ENCODE assay signal across 8 mouse cellular contexts in the genomic region with DNA sequence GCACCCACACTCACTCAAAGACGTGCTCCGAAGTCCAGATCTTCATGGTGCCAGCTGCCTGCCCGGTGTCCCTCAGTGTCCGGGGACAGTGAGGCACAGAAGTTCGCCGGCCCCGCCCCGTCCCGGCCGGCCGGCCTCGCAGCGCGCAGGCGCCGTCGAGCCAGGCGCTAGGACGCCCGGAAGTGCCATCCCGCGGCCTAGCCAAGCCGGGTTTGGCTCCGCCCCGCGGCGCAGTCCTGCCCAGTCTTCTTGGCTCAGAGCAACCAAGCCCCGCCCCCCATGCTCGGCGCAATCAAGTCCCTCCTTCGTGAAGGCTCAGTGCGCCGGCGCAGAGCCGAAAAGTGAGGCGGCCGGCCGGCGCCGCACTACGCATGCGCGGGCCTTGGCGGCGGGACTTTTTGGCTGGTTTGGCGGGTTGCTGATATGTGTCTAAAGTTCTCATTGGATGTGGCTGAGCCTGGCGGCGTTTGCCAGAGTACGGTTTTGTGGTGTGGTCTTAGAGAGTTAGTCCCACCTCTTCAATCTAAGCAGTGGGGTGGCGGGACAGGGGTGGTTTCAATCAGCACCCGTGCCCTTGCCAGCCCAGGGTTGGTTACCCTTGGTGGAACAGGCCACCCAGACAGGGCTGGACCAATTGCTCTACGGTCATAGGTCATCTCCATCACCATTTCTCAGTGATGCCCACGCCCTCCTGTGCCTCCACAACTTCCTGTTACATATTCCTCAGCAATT. TPM values are rescaled to one million over a fixed set of nuclear protein-coding genes. Genes with fewer than 3 reads are reported as not detected.
DNase-seq lines count a peak whose midpoint lies in the region; ATAC-seq and TF ChIP-seq lines count a peak whose summit lies in the region.

A gene (minus strand): TSS at position 264 of the 732 bp plus-strand sequence.

- H3K4me3 ChIP-seq in heart, embryonic 12.5 days, result peak within 1 kb of the TSS; percentile 71
- peak within 1 kb of the TSS; percentile 65 for H3K4me3 ChIP-seq in kidney, postnatal 0 days (replicated peaks; ENCODE audit: low read depth, low read length)
- H3K4me3 ChIP-seq in liver, embryonic 11.5 days (ENCODE audit: low read depth, low read length), result peak within 1 kb of the TSS; percentile 79
- peak within 1 kb of the TSS; percentile 68 for H3K4me3 ChIP-seq in stomach, embryonic 14.5 days (ENCODE audit: low read depth, low read length)

- peaks cover 27% of the 10 kb centered on the region for H3K4me1 ChIP-seq in heart, embryonic 12.5 days (replicated peaks)
- H3K4me1 ChIP-seq in kidney, postnatal 0 days (replicated peaks; ENCODE audit: insufficient read depth, low read length), result peaks cover 4% of the 10 kb centered on the region; the same call in 1 of the 2 replicates
- H3K4me1 ChIP-seq in liver, embryonic 11.5 days (replicated peaks; ENCODE audit: control insufficient read depth, insufficient read depth, low read length), result peaks cover 26% of the 10 kb centered on the region
- peaks cover 14% of the 10 kb centered on the region; the same call in 1 of the 2 replicates for H3K4me1 ChIP-seq in stomach, embryonic 14.5 days (ENCODE audit: control insufficient read depth, insufficient read depth, low read length)

- peak; percentile 86 for ATAC-seq in erythroid progenitor cell, adult 5-6 weeks (replicated peaks; ENCODE audit: low FRiP score, poor library complexity, severe bottlenecking)
- ATAC-seq in heart, embryonic 12.5 days (ENCODE audit: insufficient number of reproducible peaks, low FRiP score), result peak; percentile 98
- peak; percentile 98 for ATAC-seq in kidney, postnatal 0 days (replicated peaks; ENCODE audit: low FRiP score, low read depth)
- ATAC-seq in liver, embryonic 11.5 days (replicated peaks; ENCODE audit: low FRiP score), result peak; percentile 95
- peak; percentile 96 for ATAC-seq in stomach, embryonic 14.5 days (ENCODE audit: insufficient number of reproducible peaks, insufficient read depth, low FRiP score, low read depth)

- no peaks in the 10 kb centered on the region for H3K27me3 ChIP-seq in heart, embryonic 12.5 days (replicated peaks)
- H3K27me3 ChIP-seq in kidney, postnatal 0 days (ENCODE audit: insufficient read depth, low read length), result no peaks in the 10 kb centered on the region
- no peaks in the 10 kb centered on the region for H3K27me3 ChIP-seq in liver, embryonic 11.5 days (replicated peaks; ENCODE audit: control insufficient read depth, insufficient read depth, low read length)
- no peaks in the 10 kb centered on the region for H3K27me3 ChIP-seq in stomach, embryonic 14.5 days (ENCODE audit: control insufficient read depth, insufficient read depth, low read length)

- peak; percentile 24; the same call in 1 of the 2 replicates for TF ChIP-seq CTCF in kidney, postnatal 0 days (IDR thresholded peaks at IDR 0.05; ENCODE audit: low read depth)

- H3K9ac ChIP-seq in heart, embryonic 12.5 days, result peak within 1 kb of the TSS; percentile 87
- peak within 1 kb of the TSS; percentile 83 for H3K9ac ChIP-seq in kidney, postnatal 0 days (ENCODE audit: low read depth, low read length)
- peak within 1 kb of the TSS; percentile 90 for H3K9ac ChIP-seq in liver, embryonic 11.5 days (ENCODE audit: low read depth, low read length)
- H3K9ac ChIP-seq in stomach, embryonic 14.5 days (replicated peaks; ENCODE audit: low read depth, low read length), result peak within 1 kb of the TSS; percentile 81

- under 1% methylated on average over 53 of the region's 53 CpGs for WGBS in heart, embryonic 12.5 days
- under 1% methylated on average over 53 of the region's 53 CpGs for WGBS in kidney, postnatal 0 days
- WGBS in liver, embryonic 11.5 days, result under 1% methylated on average over 48 of the region's 53 CpGs
- WGBS in stomach, embryonic 14.5 days, result under 1% methylated on average over 53 of the region's 53 CpGs

- H3K4me2 ChIP-seq in heart, embryonic 12.5 days, result peak within 1 kb of the TSS; percentile 74
- H3K4me2 ChIP-seq in kidney, postnatal 0 days (ENCODE audit: low read length), result peak within 1 kb of the TSS; percentile 76
- H3K4me2 ChIP-seq in liver, embryonic 11.5 days, result peak within 1 kb of the TSS; percentile 91
- peak within 1 kb of the TSS; percentile 73 for H3K4me2 ChIP-seq in stomach, embryonic 14.5 days (replicated peaks; ENCODE audit: low read depth, low read length)

- no peaks in the 10 kb centered on the region for H3K9me3 ChIP-seq in heart, embryonic 12.5 days (replicated peaks)
- no peaks in the 10 kb centered on the region for H3K9me3 ChIP-seq in kidney, postnatal 0 days (replicated peaks; ENCODE audit: low read length)
- H3K9me3 ChIP-seq in liver, embryonic 11.5 days (ENCODE audit: control insufficient read depth, low read length), result no peaks in the 10 kb centered on the region
- no peaks in the 10 kb centered on the region for H3K9me3 ChIP-seq in stomach, embryonic 14.5 days (ENCODE audit: control insufficient read depth, low read depth, low read length)

- peak within 1 kb of the TSS; percentile 73 for H3K27ac ChIP-seq in heart, embryonic 12.5 days (ENCODE audit: poor library complexity, severe bottlenecking)
- peak within 1 kb of the TSS; percentile 86 for H3K27ac ChIP-seq in kidney, postnatal 0 days
- peak within 1 kb of the TSS; percentile 78 for H3K27ac ChIP-seq in liver, embryonic 11.5 days (ENCODE audit: low read depth, low read length)
- peak within 1 kb of the TSS; percentile 69; the same call in 1 of the 2 replicates for H3K27ac ChIP-seq in stomach, embryonic 14.5 days (ENCODE audit: low read length)

- DNase-seq in CD4-positive helper T cell, adult 2 months (ENCODE audit: low read depth, low spot score), result peak; percentile 99
- DNase-seq in brain, embryonic 18.5 days (ENCODE audit: low read depth, low spot score), result peak; percentile 94
- peak; percentile 99 for DNase-seq in kidney, postnatal 0 days (ENCODE audit: low spot score)
- DNase-seq in liver, embryonic 11.5 days (ENCODE audit: low spot score), result peak; percentile 98
- peak; percentile 100 for DNase-seq in naive thymus-derived CD4-positive, alpha-beta T cell, adult 2 months (ENCODE audit: low read depth)

- H3K36me3 ChIP-seq in heart, embryonic 12.5 days, result peaks cover 17% of the 10 kb centered on the region
- peaks cover 3% of the 10 kb centered on the region; the same call in 1 of the 2 replicates for H3K36me3 ChIP-seq in kidney, postnatal 0 days (ENCODE audit: insufficient read depth, low read length)
- H3K36me3 ChIP-seq in liver, embryonic 11.5 days (ENCODE audit: control insufficient read depth, insufficient read depth, low read length), result peaks cover 14% of the 10 kb centered on the region
- H3K36me3 ChIP-seq in stomach, embryonic 14.5 days (ENCODE audit: control insufficient read depth, insufficient read depth, low read length), result peaks cover 11% of the 10 kb centered on the region

RNA-seq across cellular contexts. Expression of the gene that starts here (rescaled TPM):
- total RNA-seq in erythroid progenitor cell, adult 5-6 weeks (2015; ENCODE audit: low replicate concordance), result 43.6 and 51.5 TPM in 2 replicates
- 86.8 and 131 TPM in 2 replicates for total RNA-seq in erythroid progenitor cell, adult 5-6 weeks (2017; ENCODE audit: low replicate concordance)
- 136 and 137 TPM in 2 replicates for polyA plus RNA-seq in heart, embryonic 12.5 days (2016; fragmentation: Nextera tagmentation; extraction: Ambion mirVana)
- 98.9 and 105 TPM in 2 replicates for polyA plus RNA-seq in kidney, postnatal 0 days (2015; fragmentation: Nextera tagmentation; extraction: Ambion mirVana)
- 156 and 162 TPM in 2 replicates for polyA plus RNA-seq in liver, embryonic 11.5 days (2014; fragmentation: Nextera tagmentation; extraction: Ambion mirVana)
- 99.9 and 101 TPM in 2 replicates for polyA plus RNA-seq in stomach, embryonic 14.5 days (2014; fragmentation: Nextera tagmentation; extraction: Ambion mirVana)

Comparison
In these comparisons a context has a peak if more than half of its experiments do, and no peak if none do; other contexts are left out.
1. Peak in every context shown above with its lines: DNase-seq, ATAC-seq, H3K4me3 ChIP-seq and H3K27ac ChIP-seq.